Mouse (Mus musculus) adrenal gland, adult 8-10 months (tissue): Measurements from ENCODE around the gene Slc30a9. TPM values are rescaled to one million over a fixed set of nuclear protein-coding genes. Genes with fewer than 3 reads are reported as not detected.

ENCODE experiments used
- DNase-seq: peaks from one replicate; pipeline ENCODE4 v3.0.0; 2022
- total RNA-seq, 4 experiments: library from RNA; stranded (reverse); gene quantifications; 2 replicates each; pipeline ENCODE4 v1.2.4; 2022

Slc30a9 gene
- total RNA-seq = 100 to 1,000 TPM; 115 to 151 (median 134) TPM

- DNase-seq = peak; percentile 85
Measured at GRCm38 (mm10) chr5:67306698-67307521, at the start of gene Slc30a9. TSS of gene Slc30a9 (plus strand) at chr5:67306955.

GRCm38 (mm10) chr5:67258473-67258872 lies 48.3 kb upstream of the Slc30a9 start:
- DNase-seq = no peak

GRCm38 (mm10) chr5:67260159-67260530 lies 46.6 kb upstream of the Slc30a9 start:
- DNase-seq = no peak

GRCm38 (mm10) chr5:67260531-67261371 lies 46.0 kb upstream of the Slc30a9 start, which contains the start of gene Tmem33:
TSS of gene Tmem33 (plus strand) at chr5:67260565.
- DNase-seq = peak; percentile 96

- no peak for DNase-seq
Measured at GRCm38 (mm10) chr5:67262964-67263363, 43.8 kb upstream of the Slc30a9 start.

- DNase-seq = no peak
Measured at GRCm38 (mm10) chr5:67266106-67266505, 40.6 kb upstream of the Slc30a9 start.

GRCm38 (mm10) chr5:67269309-67269708 lies 37.4 kb upstream of the Slc30a9 start:
- DNase-seq = no peak

- no peak for DNase-seq
Measured at GRCm38 (mm10) chr5:67279407-67279806, 27.3 kb upstream of the Slc30a9 start.

- no peak for DNase-seq
Measured at GRCm38 (mm10) chr5:67279840-67280239, 26.9 kb upstream of the Slc30a9 start.

- DNase-seq = no peak
Measured at GRCm38 (mm10) chr5:67280400-67280799, 26.4 kb upstream of the Slc30a9 start.

- DNase-seq = no peak
Measured at GRCm38 (mm10) chr5:67295029-67295428, 11.7 kb upstream of the Slc30a9 start.

GRCm38 (mm10) chr5:67295682-67296081 lies 11.1 kb upstream of the Slc30a9 start:
- DNase-seq = no peak

GRCm38 (mm10) chr5:67296171-67296570 lies 10.6 kb upstream of the Slc30a9 start:
- no peak for DNase-seq

GRCm38 (mm10) chr5:67297026-67297813 lies 9.5 kb upstream of the Slc30a9 start:
- DNase-seq = peak; percentile 20

GRCm38 (mm10) chr5:67299847-67300412 lies 6.8 kb upstream of the Slc30a9 start:
- DNase-seq = no peak

GRCm38 (mm10) chr5:67300926-67301597 lies 5.7 kb upstream of the Slc30a9 start:
- no peak for DNase-seq

GRCm38 (mm10) chr5:67301722-67302331 lies 4.9 kb upstream of the Slc30a9 start:
- DNase-seq = no peak

GRCm38 (mm10) chr5:67303816-67304215 lies 2.9 kb upstream of the Slc30a9 start:
- DNase-seq = no peak

- DNase-seq = no peak
Measured at GRCm38 (mm10) chr5:67307659-67308222, 986 bp downstream of the Slc30a9 start.

GRCm38 (mm10) chr5:67311811-67312521 lies 5.2 kb downstream of the Slc30a9 start:
- no peak for DNase-seq
